Mouse (Mus musculus) ES-Bruce4 (cell line): ENCODE measurements at regions not wholly inside any gene's neighbourhood (a gene's known extent, or its start where the extent isn't known, plus 50 kb on each side); places are given as distances from the start of the nearest gene placed in this dataset.
A peak's percentile ranks its signal among the peaks of the same experiment; 100 is the strongest.
"Not testable (repeated sequence)": the region's sequence is repeated elsewhere in the genome, so short reads cannot be mapped to it uniquely, and the experiment has no call there.

Experiments used
- H3K27ac ChIP-seq: 2 replicates; pipeline ENCODE4 v1.5.1; 2012; ENCODE audit warnings: low read length, inconsistent platforms; ENCODE audit not compliant: insufficient read depth
- H3K27me3 ChIP-seq: 2 replicates; pipeline ENCODE4 v1.6.1; 2012; ENCODE audit warnings: mild to moderate bottlenecking, low read length, inconsistent platforms; ENCODE audit not compliant: control insufficient read depth, poor library complexity, insufficient read depth, severe bottlenecking
- H3K36me3 ChIP-seq: 2 replicates; pipeline ENCODE4 v1.6.1; 2012; ENCODE audit warnings: inconsistent platforms, mild to moderate bottlenecking, low read length, moderate library complexity; ENCODE audit not compliant: control insufficient read depth, poor library complexity, insufficient read depth, severe bottlenecking
- H3K4me1 ChIP-seq: one replicate; pipeline ENCODE4 v1.8.1; 2011; ENCODE audit warnings: low read length; ENCODE audit not compliant: control insufficient read depth, insufficient read depth
- H3K4me3 ChIP-seq: 2 replicates; pipeline ENCODE4 v1.5.1; 2011; ENCODE audit warnings: low read depth, mild to moderate bottlenecking, low read length
- H3K9ac ChIP-seq: 2 replicates; pipeline ENCODE4 v1.6.1; 2012; ENCODE audit warnings: low read depth, mild to moderate bottlenecking, inconsistent platforms; ENCODE audit not compliant: poor library complexity, severe bottlenecking
- H3K9me3 ChIP-seq: replicated peaks from 2 replicates; pipeline ENCODE4 v1.6.1; 2012; ENCODE audit warnings: mild to moderate bottlenecking, low read length, inconsistent platforms; ENCODE audit not compliant: control insufficient read depth, poor library complexity, insufficient read depth, severe bottlenecking
- CTCF ChIP-seq: IDR thresholded peaks from one replicate; pipeline ENCODE4 v1.8.1; 2011; ENCODE audit warnings: low read depth, low read length
- EP300 ChIP-seq: IDR thresholded peaks from 2 replicates; pipeline ENCODE4 v1.6.1; 2011; ENCODE audit warnings: low read depth, low read length; ENCODE audit not compliant: insufficient read depth
- POLR2A ChIP-seq: IDR thresholded peaks from one replicate; pipeline ENCODE4 v1.8.1; 2011; ENCODE audit warnings: low read length; ENCODE audit not compliant: insufficient read depth

DNA sequence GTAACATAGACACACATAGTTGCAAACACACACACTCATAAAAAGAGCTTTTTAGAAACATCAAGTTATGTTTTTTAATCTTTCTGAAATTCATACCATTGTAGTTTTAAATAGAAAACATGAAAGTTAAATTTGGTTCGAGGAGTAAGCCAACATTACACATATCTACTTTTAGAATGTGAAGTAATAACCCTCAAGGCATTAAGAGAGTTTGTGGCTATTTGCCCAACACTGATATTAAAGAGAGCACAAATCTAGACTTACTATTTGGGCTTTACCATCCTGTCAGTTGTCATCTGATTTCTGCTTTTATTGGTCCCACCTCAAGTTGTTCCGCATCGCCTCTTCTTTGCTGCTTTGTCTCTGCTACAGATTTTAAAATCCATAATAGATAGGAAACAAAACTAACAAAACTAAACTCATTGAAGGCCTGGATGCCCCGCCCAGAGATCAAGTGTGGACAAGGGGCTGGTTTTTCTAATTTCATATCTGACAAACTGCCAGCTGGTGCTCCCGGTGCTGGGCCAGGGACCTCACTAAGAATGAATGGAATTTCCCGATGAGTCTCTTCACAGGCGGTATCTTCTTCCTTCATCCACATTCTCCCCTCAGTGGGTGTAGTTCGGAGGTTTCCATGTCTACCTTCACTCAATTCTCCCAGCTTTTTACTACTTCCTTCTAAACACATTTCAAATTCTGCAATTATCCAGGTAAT, 60.3 kb upstream of the Akap13 start:
- Histone ChIP-seq H3K9me3 (no peaks in the 10 kb centered on the region), H3K27me3 (no peaks in the 10 kb centered on the region), H3K9ac (no peak overlapping the region), H3K27ac (no peak overlapping the region), H3K4me1 (peaks cover 2% of the 10 kb centered on the region), H3K36me3 (no peaks in the 10 kb centered on the region), H3K4me3 (no peak overlapping the region)
- TF ChIP-seq POLR2A = no peak
- no peak for TF ChIP-seq CTCF

- TF ChIP-seq POLR2A = no peak
- no peak for TF ChIP-seq EP300
- no peak for TF ChIP-seq CTCF
- Histone ChIP-seq H3K4me1 (peaks cover 2% of the 10 kb centered on the region), H3K9ac (no peak overlapping the region), H3K27ac (no peak overlapping the region), H3K27me3 (no peaks in the 10 kb centered on the region; the same call in 1 of the 2 replicates), H3K36me3 (no peaks in the 10 kb centered on the region), H3K9me3 (no peaks in the 10 kb centered on the region), H3K4me3 (no peak overlapping the region)
Observed at GRCm38 (mm10) chr7:75397559-75397958, 57.8 kb upstream of the Akap13 start.

- not testable (repeated sequence) for H3K36me3 ChIP-seq, H3K9me3 ChIP-seq, H3K27me3 ChIP-seq, H3K9ac ChIP-seq, H3K27ac ChIP-seq, H3K4me3 ChIP-seq, H3K4me1 ChIP-seq
Observed at GRCm38 (mm10) chr7:75398480-75398879, 56.9 kb upstream of the Akap13 start.

DNA sequence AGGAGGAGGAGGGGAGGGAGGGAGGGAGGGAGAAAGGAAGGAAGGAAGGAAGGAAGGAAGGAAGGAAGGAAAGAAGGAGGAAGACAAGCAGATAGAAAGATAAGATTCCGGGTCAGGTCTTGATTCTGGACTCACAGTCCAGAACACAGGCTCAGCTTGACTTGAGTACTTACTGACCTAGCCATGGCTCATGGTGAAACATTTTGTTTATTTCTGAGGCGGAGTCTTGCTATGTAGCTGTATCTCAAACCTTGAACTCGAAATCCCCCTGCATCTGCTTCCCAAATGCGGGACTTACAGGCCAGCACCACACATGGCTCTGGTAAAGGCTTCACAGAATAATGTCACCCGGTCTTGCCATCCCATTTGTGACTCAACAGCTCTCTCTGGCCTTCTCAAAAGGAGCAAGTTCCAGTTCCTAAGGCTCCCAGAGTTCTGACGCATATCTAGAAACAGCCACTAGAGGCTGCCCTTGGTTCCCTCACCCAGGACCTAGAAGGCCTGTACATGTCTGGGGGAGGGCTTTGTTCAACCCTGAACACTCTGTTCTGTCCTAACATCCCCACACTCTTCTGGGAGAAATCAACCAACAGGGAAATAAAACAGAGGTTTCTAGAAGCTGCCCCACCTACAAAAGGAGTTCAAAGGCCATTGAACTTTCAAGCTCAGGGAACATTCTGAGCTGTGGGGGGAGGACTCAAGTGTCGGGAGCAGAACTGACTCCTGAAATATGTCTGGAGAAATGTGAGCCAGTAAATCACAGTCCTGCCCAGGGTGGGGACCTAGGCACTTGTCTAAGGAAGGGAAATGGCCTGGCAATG, 56.2 kb upstream of the Akap13 start:
- Histone ChIP-seq H3K4me1 (peaks cover 2% of the 10 kb centered on the region), H3K9me3 (no peaks in the 10 kb centered on the region), H3K9ac (no peak overlapping the region), H3K27ac (no peak overlapping the region), H3K4me3 (no peak overlapping the region), H3K36me3 (no peaks in the 10 kb centered on the region), H3K27me3 (no peaks in the 10 kb centered on the region; the same call in 1 of the 2 replicates)
- peak; percentile 47 for TF ChIP-seq CTCF
- TF ChIP-seq POLR2A = no peak

DNA sequence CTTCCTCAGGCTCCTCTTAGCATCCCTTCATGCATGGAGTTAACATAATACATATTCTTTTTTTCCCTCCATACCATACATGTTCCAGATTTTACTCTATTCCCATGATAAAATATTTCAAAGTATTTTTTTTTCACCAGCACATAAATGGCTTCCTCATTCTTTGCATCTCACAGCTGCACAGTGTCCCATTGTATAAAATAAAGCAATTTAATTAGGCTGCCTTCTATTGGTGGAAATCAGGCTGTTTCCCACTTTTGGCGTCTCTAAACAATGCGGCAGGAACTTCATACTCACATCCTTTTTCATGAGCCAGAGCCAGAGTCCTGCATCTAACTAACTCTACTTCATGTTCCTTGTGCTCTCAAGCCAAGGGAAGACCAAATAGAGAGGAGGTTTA, 54.9 kb upstream of the Akap13 start:
- no peak overlapping the region for H3K9ac ChIP-seq
- no peak for TF ChIP-seq EP300
- TF ChIP-seq CTCF = no peak
- TF ChIP-seq POLR2A = no peak
- no peak overlapping the region for H3K27ac ChIP-seq
- H3K9me3 ChIP-seq = no peaks in the 10 kb centered on the region
- no peaks in the 10 kb centered on the region for H3K36me3 ChIP-seq
- peaks cover 2% of the 10 kb centered on the region for H3K4me1 ChIP-seq
- no peak overlapping the region for H3K4me3 ChIP-seq
- no peaks in the 10 kb centered on the region; the same call in 1 of the 2 replicates for H3K27me3 ChIP-seq

DNA sequence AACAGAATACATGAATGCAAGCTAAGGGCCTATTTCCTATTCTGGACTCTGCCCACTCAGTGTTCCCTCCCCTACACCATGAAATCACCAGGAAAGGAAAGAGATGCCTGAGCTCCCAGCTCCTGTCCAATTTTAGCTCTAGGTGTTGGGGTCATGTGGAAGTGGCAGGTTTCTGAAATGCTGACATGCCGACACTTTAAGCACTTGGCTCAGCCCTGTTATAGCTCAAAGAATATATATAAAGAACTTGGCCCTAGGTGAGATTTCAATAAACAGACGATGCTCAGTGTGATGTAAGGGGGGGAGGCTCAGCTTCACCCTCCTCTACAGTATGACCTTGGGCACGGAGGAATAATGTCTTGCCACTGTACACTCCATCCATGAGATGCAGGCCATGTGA, 50.4 kb upstream of the Akap13 start:
- Histone ChIP-seq H3K9me3 (no peaks in the 10 kb centered on the region), H3K4me1 (no peaks in the 10 kb centered on the region), H3K9ac (no peak overlapping the region), H3K27ac (no peak overlapping the region), H3K4me3 (no peak overlapping the region), H3K36me3 (no peaks in the 10 kb centered on the region), H3K27me3 (no peaks in the 10 kb centered on the region; the same call in 1 of the 2 replicates)
- TF ChIP-seq EP300 (no peak), POLR2A (no peak), CTCF (no peak)
